Mouse (Mus musculus) embryonic facial prominence, embryonic 13.5 days (tissue): Measurements from ENCODE around the gene Olfr1475. TPM values are rescaled to one million over a fixed set of nuclear protein-coding genes. Genes with fewer than 3 reads are reported as not detected.
"Not testable (repeated sequence)": the region's sequence is repeated elsewhere in the genome, so short reads cannot be mapped to it uniquely, and the experiment has no call there.

Experiments used
- ATAC-seq: fragments of 200-750 bp; cut with Nextera tagmentation; 2 replicates; pipeline ENCODE4 v1.8.0; 2017; ENCODE audit warnings: low read depth; ENCODE audit not compliant: insufficient number of reproducible peaks, insufficient read depth, low FRiP score, low TSS enrichment
- H3K27ac ChIP-seq: fragments of 300-500 bp; sonication (generic); 2 replicates; pipeline ENCODE4 v1.5.1; 2015; ENCODE audit warnings: moderate library complexity, mild to moderate bottlenecking, inconsistent platforms
- H3K27me3 ChIP-seq: fragments of 300-500 bp; sonication (generic); 2 replicates; pipeline ENCODE4 v1.6.1; 2015; ENCODE audit warnings: mild to moderate bottlenecking, inconsistent platforms
- H3K36me3 ChIP-seq: fragments of 300-500 bp; sonication (generic); 2 replicates; pipeline ENCODE4 v1.6.1; 2015; ENCODE audit warnings: mild to moderate bottlenecking, inconsistent platforms
- H3K4me1 ChIP-seq: fragments of 300-500 bp; sonication (generic); 2 replicates; pipeline ENCODE4 v1.6.1; 2015; ENCODE audit warnings: inconsistent platforms
- H3K4me2 ChIP-seq: fragments of 300-500 bp; sonication (generic); 2 replicates; pipeline ENCODE4 v1.6.1; 2015; ENCODE audit warnings: moderate library complexity, mild to moderate bottlenecking, inconsistent platforms
- H3K4me3 ChIP-seq: fragments of 300-500 bp; sonication (generic); 2 replicates; pipeline ENCODE4 v1.5.1; 2015; ENCODE audit warnings: mild to moderate bottlenecking, inconsistent platforms
- H3K9ac ChIP-seq: fragments of 300-500 bp; sonication (generic); 2 replicates; pipeline ENCODE4 v1.6.1; 2015; ENCODE audit warnings: mild to moderate bottlenecking, inconsistent platforms
- H3K9me3 ChIP-seq: fragments of 300-500 bp; sonication (generic); 2 replicates; pipeline ENCODE4 v1.6.1; 2016; ENCODE audit warnings: inconsistent platforms
- WGBS: fragments of 180-500 bp; shearing (Covaris S2); methylation state at CpG from one replicate; pipeline ENCODE4 v1.1.7; 2015; ENCODE audit warnings: mixed read lengths; 5-methylcytosine and 5-hydroxymethylcytosine counted together
- polyA plus RNA-seq: library from polyadenylated mRNA; unstranded; fragments of >200 nt; fragmentation: Nextera tagmentation; extraction: Ambion mirVana; gene quantifications from 2 replicates; pipeline ENCODE4 v1.2.1, GENCODE M21; 2015

Olfr1475 gene
- polyA plus RNA-seq: not detected in 2 replicates

DNA sequence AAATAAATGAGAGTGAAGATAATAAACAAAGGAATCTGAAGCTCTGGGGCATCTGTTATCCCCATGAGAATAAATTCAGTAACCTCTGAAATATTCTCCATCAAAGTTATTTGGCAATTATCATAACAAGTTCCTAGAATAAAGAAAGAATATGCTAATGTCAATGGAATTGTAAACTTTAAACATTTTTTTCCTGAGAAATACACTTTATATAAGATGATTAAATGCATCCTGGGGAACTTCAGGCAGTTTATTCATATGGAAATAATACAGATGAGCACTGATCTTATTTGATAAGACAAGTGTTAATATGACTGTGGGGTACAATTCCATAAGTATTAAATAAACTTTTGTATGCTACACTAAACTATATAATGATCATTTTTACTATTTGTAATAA is at the start of gene Olfr1475:
Gene Olfr1475 (minus strand): TSS at position 101 of the 400 bp plus-strand sequence.
- no peaks in the 10 kb centered on the region for H3K27me3 ChIP-seq
- H3K9ac ChIP-seq: no peak within 1 kb of the TSS
- no peaks in the 10 kb centered on the region for H3K9me3 ChIP-seq
- no peak within 1 kb of the TSS for H3K4me2 ChIP-seq
- H3K27ac ChIP-seq: no peak within 1 kb of the TSS
- H3K4me3 ChIP-seq: no peak within 1 kb of the TSS
- no peaks in the 10 kb centered on the region for H3K4me1 ChIP-seq
- no peaks in the 10 kb centered on the region for H3K36me3 ChIP-seq
- ATAC-seq: no peak

DNA sequence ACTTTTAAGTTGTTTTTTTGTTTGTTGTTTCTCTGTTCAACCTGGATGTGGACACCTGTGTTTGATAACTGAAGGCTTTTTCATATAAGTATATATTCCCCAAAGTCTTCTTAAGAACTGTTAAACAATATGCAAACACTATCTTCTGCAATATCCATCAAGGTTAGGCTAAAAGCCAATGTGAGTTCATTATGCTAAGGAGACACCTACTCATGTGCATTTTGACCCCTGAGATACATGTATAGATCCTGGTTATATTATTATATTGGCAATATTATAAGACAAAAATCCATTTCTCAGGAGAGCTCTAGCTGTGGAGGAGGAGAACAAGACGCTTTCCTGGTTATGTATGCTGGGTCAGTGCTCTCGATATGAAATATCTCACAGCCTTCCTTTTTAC is 47.6 kb upstream of the Olfr1475 start, which contains the start of gene Olfr1480:
Gene Olfr1480 (plus strand): TSS at position 301 of the 400 bp plus-strand sequence.
- peaks cover 20% of the 10 kb centered on the region; the same call in 1 of the 2 replicates for H3K9me3 ChIP-seq
- H3K4me3 ChIP-seq: no peak within 1 kb of the TSS
- no peak within 1 kb of the TSS for H3K9ac ChIP-seq
- H3K27me3 ChIP-seq: no peaks in the 10 kb centered on the region
- H3K27ac ChIP-seq: no peak within 1 kb of the TSS
- H3K4me1 ChIP-seq: no peaks in the 10 kb centered on the region
- ATAC-seq: no peak
- no peaks in the 10 kb centered on the region for H3K36me3 ChIP-seq
- 86% methylated on average over 2 of the region's 2 CpGs for WGBS
- no peak within 1 kb of the TSS for H3K4me2 ChIP-seq

DNA sequence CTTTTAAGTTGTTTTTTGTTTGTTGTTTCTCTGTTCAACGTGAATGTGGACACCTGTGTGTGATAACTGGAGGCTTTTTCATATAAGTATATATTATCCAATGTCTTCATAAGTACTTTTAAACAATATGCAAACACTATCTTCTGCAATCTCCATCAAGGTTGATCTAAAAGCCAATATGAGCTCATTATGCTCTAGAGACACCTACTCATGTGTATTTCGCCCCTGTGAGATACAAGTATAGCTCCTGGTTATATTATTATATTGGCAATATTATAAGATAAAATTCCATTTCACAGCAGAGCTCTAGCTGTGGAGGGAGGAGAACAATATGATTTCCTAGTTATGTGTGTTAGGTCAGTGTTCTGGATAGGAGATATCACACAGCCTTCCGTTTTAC is 20.2 kb upstream of the Olfr1475 start, which contains the start of gene Olfr1477:
Gene Olfr1477 (plus strand): TSS at position 301 of the 400 bp plus-strand sequence.
- H3K36me3 ChIP-seq: no peaks in the 10 kb centered on the region
- no peaks in the 10 kb centered on the region for H3K27me3 ChIP-seq
- no peak within 1 kb of the TSS for H3K4me3 ChIP-seq
- H3K27ac ChIP-seq: no peak within 1 kb of the TSS
- no peak within 1 kb of the TSS for H3K4me2 ChIP-seq
- H3K9me3 ChIP-seq: no peaks in the 10 kb centered on the region; the same call in 1 of the 2 replicates
- WGBS: 71% methylated on average over 3 of the region's 3 CpGs
- no peak within 1 kb of the TSS for H3K9ac ChIP-seq
- no peak for ATAC-seq
- H3K4me1 ChIP-seq: no peaks in the 10 kb centered on the region

DNA sequence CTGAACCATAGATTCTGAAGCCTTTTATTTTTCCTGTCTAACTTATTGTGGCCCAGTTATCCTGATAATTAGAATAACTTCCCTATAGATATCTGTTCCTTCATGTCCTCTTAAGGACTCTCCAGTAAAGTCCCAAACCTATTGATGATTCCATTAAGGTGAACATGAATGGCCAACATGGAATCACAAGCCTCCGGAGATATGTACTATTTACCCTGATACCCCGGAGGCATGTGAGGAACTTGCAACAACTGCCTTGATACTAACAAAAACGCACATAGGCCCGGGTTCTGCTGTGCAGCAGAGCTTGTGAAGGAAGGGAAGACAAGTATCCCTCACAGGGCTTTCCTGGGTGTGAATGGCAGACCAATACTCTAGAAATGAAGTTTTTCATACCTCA is 10.7 kb downstream of the Olfr1475 start, which contains the start of gene Olfr1474:
Gene Olfr1474 (plus strand): TSS at position 301 of the 400 bp plus-strand sequence.
- not testable (repeated sequence) for H3K4me2 ChIP-seq

DNA sequence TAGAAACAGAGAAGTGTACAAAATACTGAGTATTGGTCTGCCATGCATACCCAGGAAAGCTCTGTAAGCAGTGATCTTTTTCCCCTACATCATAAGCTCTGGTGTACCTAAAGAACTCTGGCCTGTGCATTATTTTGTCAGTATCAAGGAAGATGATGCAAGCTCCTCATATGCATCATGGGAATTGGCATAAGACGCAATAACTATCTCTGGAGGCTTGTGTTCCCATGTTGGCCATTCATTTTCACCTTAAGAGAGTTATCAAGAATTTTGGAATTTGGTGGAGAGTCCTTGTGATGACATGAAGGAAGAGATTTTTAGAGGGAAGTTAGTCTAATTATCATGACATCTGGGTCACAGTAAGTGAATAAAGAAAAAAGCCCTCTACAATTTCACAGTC is 24.0 kb downstream of the Olfr1475 start, which contains the start of gene Olfr1472:
Gene Olfr1472 (minus strand): TSS at position 101 of the 400 bp plus-strand sequence.
- no peak for ATAC-seq
- 74% methylated on average over 1 of the region's 1 CpGs for WGBS
- Histone ChIP-seq H3K4me2 (no peak within 1 kb of the TSS), H3K9ac (no peak within 1 kb of the TSS), H3K36me3 (no peaks in the 10 kb centered on the region), H3K27me3 (no peaks in the 10 kb centered on the region), H3K9me3 (no peaks in the 10 kb centered on the region; the same call in 1 of the 2 replicates), H3K4me3 (no peak within 1 kb of the TSS), H3K4me1 (no peaks in the 10 kb centered on the region), H3K27ac (no peak within 1 kb of the TSS)

More for the DNA sequence above, 10.7 kb downstream of the Olfr1475 start, which contains the start of gene Olfr1474:
- not testable (repeated sequence) for H3K27ac ChIP-seq, H3K4me1 ChIP-seq, H3K36me3 ChIP-seq, H3K9me3 ChIP-seq, H3K4me3 ChIP-seq, H3K27me3 ChIP-seq, ATAC-seq, H3K9ac ChIP-seq
- 79% methylated on average over 4 of the region's 4 CpGs for WGBS

DNA sequence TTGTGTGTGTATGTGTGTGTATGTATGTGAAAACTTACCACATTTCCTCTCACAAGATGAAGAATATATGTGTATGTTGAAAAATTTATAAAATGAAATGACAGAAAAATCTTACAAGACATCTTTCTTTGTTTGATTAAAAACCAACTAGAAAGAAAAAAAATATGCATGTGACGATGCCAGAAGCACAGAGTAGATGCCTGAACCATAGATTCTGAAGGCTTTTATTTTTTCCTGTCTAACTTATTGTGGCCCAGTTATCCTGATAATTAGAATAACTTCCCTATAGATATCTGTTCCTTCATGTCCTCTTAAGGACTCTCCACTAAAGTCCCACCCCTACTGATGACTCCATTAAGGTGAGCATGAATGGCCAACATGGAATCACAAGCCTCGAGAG is 36.9 kb downstream of the Olfr1475 start, which contains the start of gene Olfr1471:
Gene Olfr1471 (plus strand): TSS at position 301 of the 400 bp plus-strand sequence.
- WGBS: 64% methylated on average over 2 of the region's 2 CpGs
- not testable (repeated sequence) for H3K9ac ChIP-seq, H3K36me3 ChIP-seq, H3K4me3 ChIP-seq, ATAC-seq, H3K27ac ChIP-seq, H3K4me1 ChIP-seq, H3K9me3 ChIP-seq, H3K4me2 ChIP-seq, H3K27me3 ChIP-seq

Other genes with a start within 250 kb of the Olfr1475 start
- gene Olfr1463, start 248.9 kb downstream of the Olfr1475 start, polyA plus RNA-seq: not detected in 2 replicates
- not detected in 2 replicates for gene Olfr1465, start 164.7 kb downstream of the Olfr1475 start, polyA plus RNA-seq
- not detected in 2 replicates for gene Olfr1466, start 141.3 kb downstream of the Olfr1475 start, polyA plus RNA-seq
- not detected in 2 replicates for gene Olfr1467, start 118.0 kb downstream of the Olfr1475 start, polyA plus RNA-seq
- gene Olfr1469, start 72.3 kb downstream of the Olfr1475 start, polyA plus RNA-seq: not detected in 2 replicates
- gene Olfr1471, start 36.8 kb downstream of the Olfr1475 start, polyA plus RNA-seq: not detected in 2 replicates
- gene Olfr1472, start 24.1 kb downstream of the Olfr1475 start, polyA plus RNA-seq: not detected in 2 replicates
- gene Olfr1474, start 10.6 kb downstream of the Olfr1475 start, polyA plus RNA-seq: not detected in 2 replicates
- not detected in 2 replicates for gene Olfr1477, start 20.4 kb upstream of the Olfr1475 start, polyA plus RNA-seq
- gene Olfr1480, start 47.7 kb upstream of the Olfr1475 start, polyA plus RNA-seq: not detected in 2 replicates
- gene Olfr1484, start 103.3 kb upstream of the Olfr1475 start, polyA plus RNA-seq: not detected in 2 replicates
- gene Olfr1487, start 137.2 kb upstream of the Olfr1475 start, polyA plus RNA-seq: not detected in 2 replicates
- gene Olfr1489, start 151.4 kb upstream of the Olfr1475 start, polyA plus RNA-seq: not detected in 2 replicates
- not detected in 2 replicates for gene Olfr1490, start 170.9 kb upstream of the Olfr1475 start, polyA plus RNA-seq
- not detected in 2 replicates for gene Olfr1491, start 217.1 kb upstream of the Olfr1475 start, polyA plus RNA-seq
- gene Olfr1493-ps1, start 243.1 kb upstream of the Olfr1475 start, polyA plus RNA-seq: not detected in 2 replicates